Mouse (Mus musculus): Measurements from ENCODE around the gene Tmem189. TPM values are rescaled to one million over a fixed set of nuclear protein-coding genes. Genes with fewer than 3 reads are reported as not detected.
A peak's percentile ranks its signal among the peaks of the same experiment; 100 is the strongest.

Tmem189 gene
- polyA plus RNA-seq, 1 experiment from 2014 or later: 34.5 TPM

DNA sequence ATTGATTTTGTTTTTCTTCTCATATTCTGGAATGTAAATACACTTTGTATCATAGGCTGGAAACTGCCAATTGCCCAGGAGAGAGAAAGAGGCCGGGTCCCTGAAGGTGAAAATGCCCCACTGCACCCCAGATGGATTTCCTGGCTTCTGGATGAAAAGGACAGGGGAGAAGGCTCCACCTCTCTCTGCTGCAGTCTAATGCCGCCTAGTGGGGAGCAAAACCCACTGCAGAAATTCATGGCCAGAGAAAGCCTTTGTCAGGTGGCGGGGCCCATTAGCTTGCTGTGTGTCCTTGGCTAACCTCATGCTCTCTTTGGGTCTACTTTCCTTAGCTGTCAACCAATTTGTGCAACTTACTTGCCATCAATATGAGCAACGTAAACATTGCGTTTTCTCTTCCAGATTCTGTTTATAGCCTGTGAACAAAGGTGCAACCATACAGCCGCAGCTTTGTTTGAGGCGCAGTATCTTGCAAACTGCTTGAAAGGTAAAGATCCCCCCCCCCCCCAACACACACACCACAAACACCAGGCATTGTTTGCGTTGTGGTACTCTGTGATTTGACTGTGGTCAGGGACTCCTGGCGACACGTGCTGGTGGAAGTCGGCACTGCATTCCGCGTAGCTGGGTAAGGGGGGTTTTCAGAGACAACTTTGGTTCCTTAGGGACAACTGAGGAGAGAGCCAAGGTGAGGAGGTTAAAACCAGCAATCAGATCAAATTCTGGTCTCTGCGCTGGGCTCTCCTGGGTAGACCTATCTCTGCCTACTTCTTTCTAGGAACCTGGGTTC is 14.3 kb downstream of the Tmem189 start:
- no peak overlapping the region for H3K27ac ChIP-seq
- H3K9me3 ChIP-seq: no peaks in the 10 kb centered on the region
- no peak for ATAC-seq (ENCODE audit: low FRiP score)

DNA sequence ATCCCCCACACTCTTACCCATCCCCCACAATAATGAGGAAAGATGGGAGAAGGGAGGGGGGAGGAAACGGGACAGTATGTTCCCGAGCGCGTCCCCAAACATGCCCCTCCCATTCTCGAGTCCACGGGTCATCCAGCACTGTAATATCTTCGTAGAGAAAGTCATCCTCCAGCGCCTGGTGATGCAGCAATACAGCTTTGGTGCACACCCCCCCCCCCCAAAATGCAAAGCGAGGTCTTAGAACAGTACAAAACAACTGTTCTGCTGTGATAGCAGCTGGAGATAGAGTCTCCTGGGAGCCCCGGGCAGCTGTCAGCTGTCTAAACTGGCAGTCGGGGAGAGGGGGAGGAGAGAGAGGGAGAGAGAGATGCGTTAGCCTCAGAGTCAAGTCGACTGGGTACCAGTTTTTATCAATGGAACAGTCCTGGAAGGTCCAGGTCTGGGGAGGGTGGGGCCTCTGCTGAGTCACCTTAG is 17.4 kb downstream of the Tmem189 start:
- Histone ChIP-seq H3K4me3 (replicated peaks) (no peak overlapping the region), H3K27me3 (no peaks in the 10 kb centered on the region), H3K27ac (no peak overlapping the region), H3K4me1 (peaks cover 4% of the 10 kb centered on the region), H3K9ac (no peak overlapping the region), H3K36me3 (replicated peaks) (no peaks in the 10 kb centered on the region), H3K4me2 (no peak overlapping the region), H3K9me3 (no peaks in the 10 kb centered on the region)
- WGBS: 35% methylated on average over 13 of the region's 13 CpGs
- ATAC-seq (ENCODE audit: low FRiP score): 0 out of 2 replicates have a peak, but pooled peaks have one; percentile 30

More for the DNA sequence above, 14.3 kb downstream of the Tmem189 start:
- Histone ChIP-seq H3K4me1 (peaks cover 9% of the 10 kb centered on the region), H3K27me3 (peaks cover 3% of the 10 kb centered on the region; the same call in 1 of the 2 replicates), H3K9ac (no peak overlapping the region), H3K36me3 (replicated peaks) (no peaks in the 10 kb centered on the region), H3K4me3 (replicated peaks) (no peak overlapping the region), H3K4me2 (no peak overlapping the region)
- 43% methylated on average over 14 of the region's 14 CpGs for WGBS

DNA sequence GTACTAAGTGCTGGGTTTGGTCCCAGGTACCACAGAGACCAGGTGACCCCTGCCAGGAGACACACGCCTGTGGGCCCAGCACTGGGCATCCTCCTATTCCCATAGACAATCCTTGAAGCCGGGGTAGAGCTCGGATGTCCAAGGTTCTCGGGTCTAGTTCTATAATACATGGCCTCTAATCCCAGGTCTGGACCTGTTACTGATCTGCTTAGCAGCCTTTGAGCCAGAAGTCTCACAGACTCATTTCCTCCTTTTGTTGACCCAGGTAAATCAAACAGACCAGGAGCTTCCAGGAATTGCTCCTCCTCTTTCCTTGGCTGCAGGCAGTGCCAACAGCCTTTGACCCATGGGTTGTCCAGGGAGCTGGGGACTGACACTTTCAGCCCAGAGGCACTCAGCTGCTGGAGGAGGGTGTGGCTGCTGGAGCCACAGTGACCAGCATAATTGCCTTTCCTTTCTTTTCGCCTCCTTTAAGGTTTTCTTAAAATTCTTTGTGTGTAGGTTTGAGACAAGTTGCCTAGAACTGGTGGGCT is 18.5 kb downstream of the Tmem189 start:
- ATAC-seq (ENCODE audit: low FRiP score): no peak

DNA sequence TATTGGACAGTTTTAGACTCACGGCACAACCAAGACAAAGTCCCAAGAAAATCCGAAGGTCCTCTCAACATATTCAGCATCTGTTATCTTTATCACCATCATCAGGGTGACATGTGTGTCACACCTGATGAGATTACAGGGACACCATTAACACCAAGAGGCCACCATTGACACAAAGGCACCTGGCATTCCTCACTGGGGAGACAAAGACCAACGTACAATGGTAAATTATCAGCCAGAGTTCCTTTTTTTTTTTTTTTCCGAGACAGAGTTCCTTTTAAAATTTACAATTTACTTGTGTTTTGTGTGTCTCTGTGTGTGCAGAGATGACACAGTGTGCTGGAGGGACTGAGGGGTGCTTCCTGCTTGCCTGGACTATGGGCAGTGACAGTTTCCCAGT is 20.2 kb downstream of the Tmem189 start:
- H3K36me3 ChIP-seq (replicated peaks): no peaks in the 10 kb centered on the region
- no peak overlapping the region for H3K4me3 ChIP-seq (replicated peaks)
- no peak overlapping the region for H3K9ac ChIP-seq
- peaks cover 4% of the 10 kb centered on the region for H3K4me1 ChIP-seq
- H3K27ac ChIP-seq: no peak overlapping the region
- no peaks in the 10 kb centered on the region for H3K27me3 ChIP-seq
- H3K4me2 ChIP-seq: no peak overlapping the region
- ATAC-seq (ENCODE audit: low FRiP score): no peak
- no peaks in the 10 kb centered on the region for H3K9me3 ChIP-seq
- WGBS: 74% methylated on average over 4 of the region's 4 CpGs

More for the DNA sequence above, 18.5 kb downstream of the Tmem189 start:
- WGBS: 77% methylated on average over 5 of the region's 5 CpGs
- Histone ChIP-seq H3K9me3 (no peaks in the 10 kb centered on the region), H3K9ac (no peak overlapping the region), H3K4me2 (no peak overlapping the region), H3K4me3 (replicated peaks) (no peak overlapping the region), H3K4me1 (peaks cover 4% of the 10 kb centered on the region), H3K36me3 (replicated peaks) (no peaks in the 10 kb centered on the region), H3K27ac (no peak overlapping the region), H3K27me3 (no peaks in the 10 kb centered on the region)

DNA sequence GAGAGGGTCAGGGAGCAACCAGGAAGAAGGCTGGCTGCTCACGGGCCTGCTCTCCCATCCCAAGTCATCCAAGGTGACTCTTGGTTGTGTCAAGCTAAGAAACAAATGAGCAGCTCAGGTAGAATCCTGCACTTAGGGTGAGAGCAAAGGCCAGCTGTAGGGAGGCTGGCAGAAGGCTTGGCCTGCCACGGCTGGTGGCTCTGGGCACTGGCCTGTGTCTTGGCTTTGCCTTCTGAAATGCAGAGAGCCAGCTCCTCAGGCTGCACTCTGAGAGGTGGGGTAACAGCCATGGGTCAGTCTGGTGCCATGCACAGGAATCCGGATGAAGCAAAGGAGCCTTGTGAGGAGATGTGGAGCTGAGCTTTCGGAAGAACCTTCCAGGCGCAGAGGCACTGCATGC is 21.2 kb downstream of the Tmem189 start:
- WGBS: 84% methylated on average over 5 of the region's 5 CpGs
- H3K27ac ChIP-seq: no peak overlapping the region
- no peaks in the 10 kb centered on the region for H3K36me3 ChIP-seq (replicated peaks)
- H3K4me2 ChIP-seq: no peak overlapping the region
- peaks cover 4% of the 10 kb centered on the region for H3K4me1 ChIP-seq
- no peak overlapping the region for H3K4me3 ChIP-seq (replicated peaks)
- no peaks in the 10 kb centered on the region for H3K27me3 ChIP-seq
- no peaks in the 10 kb centered on the region for H3K9me3 ChIP-seq
- H3K9ac ChIP-seq: no peak overlapping the region
- ATAC-seq (ENCODE audit: low FRiP score): no peak

DNA sequence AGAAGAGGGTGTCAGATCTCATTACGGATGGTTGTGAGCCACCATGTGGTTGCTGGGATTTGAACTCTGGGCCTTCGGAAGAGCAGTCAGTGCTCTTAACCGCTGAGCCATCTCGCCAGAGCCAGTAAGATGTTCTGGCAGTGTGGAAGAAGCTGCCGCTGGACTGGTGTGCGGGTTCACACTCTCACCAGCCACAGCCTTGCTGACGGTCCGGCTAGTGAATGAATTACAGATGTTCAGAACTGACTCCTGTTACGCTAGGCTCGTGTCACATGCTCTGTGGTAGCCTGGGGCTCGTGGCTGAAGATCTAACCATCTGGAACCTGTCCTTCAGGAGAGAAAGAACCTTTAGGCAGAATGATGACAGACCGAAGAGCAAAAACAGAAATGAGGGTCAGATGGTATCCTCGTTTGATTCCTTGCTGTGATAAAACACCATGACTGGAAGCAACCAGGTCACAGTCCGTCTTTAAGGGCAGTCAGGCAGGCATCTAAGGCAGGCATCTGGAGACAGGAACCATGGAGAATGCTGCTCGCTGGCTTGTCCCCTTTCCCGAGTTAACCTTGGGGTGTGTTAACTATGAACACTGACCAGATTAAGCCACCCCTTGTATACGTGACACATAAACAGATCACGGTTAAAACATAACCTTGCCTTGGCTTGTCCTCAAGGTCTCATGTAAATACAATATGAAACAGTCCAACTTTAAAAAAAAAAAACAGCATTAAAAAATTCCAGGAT is 23.5 kb downstream of the Tmem189 start:
- H3K9ac ChIP-seq: no peak overlapping the region
- H3K4me1 ChIP-seq: peaks cover 5% of the 10 kb centered on the region
- WGBS: 85% methylated on average over 18 of the region's 18 CpGs
- no peak overlapping the region for H3K27ac ChIP-seq
- no peak overlapping the region for H3K4me3 ChIP-seq (replicated peaks)
- peaks cover 15% of the 10 kb centered on the region for H3K27me3 ChIP-seq
- no peak overlapping the region for H3K4me2 ChIP-seq
- no peak for ATAC-seq (ENCODE audit: low FRiP score)
- no peaks in the 10 kb centered on the region for H3K9me3 ChIP-seq
- H3K36me3 ChIP-seq (replicated peaks): no peaks in the 10 kb centered on the region

DNA sequence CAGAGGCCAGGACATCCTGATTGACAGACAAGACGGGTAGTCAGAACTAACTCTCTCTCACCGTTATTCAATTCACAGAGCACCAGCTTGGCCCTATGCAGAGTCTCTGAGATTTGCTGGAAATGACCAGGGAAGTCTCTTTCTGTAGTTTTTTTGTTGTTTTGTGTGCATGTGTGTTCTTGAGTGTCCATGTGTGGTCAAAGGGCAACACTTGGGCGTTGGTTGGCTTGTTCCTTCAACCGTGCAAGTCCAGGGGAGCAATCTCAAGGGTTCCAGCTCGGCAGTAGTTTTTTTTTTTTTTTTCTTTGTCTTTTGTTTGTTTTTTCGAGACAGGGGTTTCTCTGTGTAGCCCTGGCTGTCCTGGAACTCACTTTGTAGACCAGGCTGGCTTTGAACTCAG is 26.9 kb downstream of the Tmem189 start:
- Histone ChIP-seq H3K4me1 (peaks cover 28% of the 10 kb centered on the region), H3K36me3 (replicated peaks) (0 out of 2 replicates have a peak, but pooled peaks cover 4% of the 10 kb centered on the region), H3K9ac (no peak overlapping the region), H3K27ac (no peak overlapping the region), H3K4me2 (no peak overlapping the region), H3K4me3 (replicated peaks) (no peak overlapping the region), H3K9me3 (no peaks in the 10 kb centered on the region), H3K27me3 (peaks cover 15% of the 10 kb centered on the region)
- ATAC-seq (ENCODE audit: low FRiP score): no peak
- WGBS: 58% methylated on average over 6 of the region's 6 CpGs

DNA sequence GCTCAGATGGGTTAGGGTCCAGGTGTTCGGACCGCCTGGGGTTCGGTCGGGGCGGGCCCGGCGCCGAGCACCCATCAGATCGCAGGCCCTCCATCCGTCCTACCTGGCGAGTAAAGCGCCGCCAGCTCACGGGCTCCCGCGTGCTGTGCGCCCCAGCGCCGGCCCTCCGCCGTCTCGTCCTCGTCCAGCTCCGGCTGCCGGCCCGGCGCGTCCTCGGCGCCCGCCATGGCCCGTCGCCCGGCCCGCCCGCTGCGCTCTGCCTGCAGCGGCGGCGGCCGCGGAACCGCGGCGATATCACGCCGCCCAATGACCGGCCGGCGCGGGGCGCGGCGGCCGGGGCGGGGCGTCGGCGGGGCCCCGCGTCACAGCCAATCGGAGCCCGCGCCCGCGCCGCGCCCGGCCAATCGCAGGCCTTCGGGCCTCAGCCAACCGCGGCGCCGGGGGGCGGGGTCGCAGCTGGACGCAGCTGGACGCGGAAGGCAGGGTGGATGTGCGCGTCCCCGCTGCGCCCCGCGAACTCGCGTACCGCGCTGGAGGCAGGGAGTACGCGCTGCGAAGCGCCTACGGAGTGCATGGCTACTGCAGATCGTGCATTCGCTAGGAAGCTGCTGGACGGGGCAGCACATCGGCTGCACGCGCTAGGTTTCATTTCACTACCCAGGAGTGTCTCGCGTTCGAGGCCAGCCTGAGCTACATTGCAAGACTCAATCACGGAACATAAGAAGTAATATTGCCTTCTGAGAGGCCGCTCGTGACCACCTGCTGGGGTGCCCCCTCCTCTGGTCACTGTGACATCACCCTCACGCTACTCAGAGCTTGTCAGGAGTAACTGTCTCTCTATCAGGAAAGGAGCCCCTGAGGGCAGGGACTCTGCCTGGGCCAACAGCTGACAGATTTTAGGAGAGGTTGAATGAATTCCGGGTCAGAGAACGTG is 28.1 kb downstream of the Tmem189 start, which contains the start of gene Gm20431:
Gene Gm20431, minus strand, starts transcription at position 227 of the 934 bp plus-strand sequence.
- peaks cover 15% of the 10 kb centered on the region for H3K27me3 ChIP-seq
- peak; percentile 98 for ATAC-seq (ENCODE audit: low FRiP score)
- peaks cover 28% of the 10 kb centered on the region for H3K4me1 ChIP-seq
- H3K4me2 ChIP-seq: peak within 1 kb of the TSS; percentile 91
- no peaks in the 10 kb centered on the region for H3K9me3 ChIP-seq
- peak within 1 kb of the TSS; percentile 84 for H3K4me3 ChIP-seq (replicated peaks)
- WGBS: under 1% methylated on average over 108 of the region's 110 CpGs
- peak within 1 kb of the TSS; percentile 83 for H3K9ac ChIP-seq
- H3K27ac ChIP-seq: peak within 1 kb of the TSS; percentile 62
- H3K36me3 ChIP-seq (replicated peaks): 0 out of 2 replicates have a peak, but pooled peaks cover 6% of the 10 kb centered on the region

DNA sequence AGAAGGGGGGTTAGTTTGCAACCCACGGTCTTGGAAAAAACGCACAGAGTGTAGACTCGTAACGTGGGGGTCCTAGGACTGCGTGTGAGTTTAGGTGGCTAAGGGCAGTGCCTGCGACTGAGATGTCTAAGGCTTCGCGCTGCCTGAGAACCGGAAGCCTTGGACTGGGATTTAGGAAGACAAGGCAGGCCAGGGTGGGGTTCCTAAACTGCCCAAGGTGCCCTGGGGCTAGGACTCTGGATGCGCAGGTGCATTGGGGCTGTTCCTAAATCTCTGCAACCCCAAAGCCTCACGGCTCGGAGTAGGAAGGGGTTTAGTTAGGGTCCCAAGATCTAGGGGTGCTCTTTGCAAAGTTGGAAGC is 29.0 kb downstream of the Tmem189 start:
- Histone ChIP-seq H3K4me1 (peaks cover 28% of the 10 kb centered on the region), H3K27ac (no peak overlapping the region), H3K4me2 (peak overlapping the region; percentile 91), H3K27me3 (peaks cover 15% of the 10 kb centered on the region), H3K36me3 (replicated peaks) (0 out of 2 replicates have a peak, but pooled peaks cover 6% of the 10 kb centered on the region), H3K9ac (peak overlapping the region; percentile 83), H3K9me3 (no peaks in the 10 kb centered on the region), H3K4me3 (replicated peaks) (peak overlapping the region; percentile 84)
- ATAC-seq (ENCODE audit: low FRiP score): no peak
- WGBS: 1% methylated on average over 12 of the region's 12 CpGs

DNA sequence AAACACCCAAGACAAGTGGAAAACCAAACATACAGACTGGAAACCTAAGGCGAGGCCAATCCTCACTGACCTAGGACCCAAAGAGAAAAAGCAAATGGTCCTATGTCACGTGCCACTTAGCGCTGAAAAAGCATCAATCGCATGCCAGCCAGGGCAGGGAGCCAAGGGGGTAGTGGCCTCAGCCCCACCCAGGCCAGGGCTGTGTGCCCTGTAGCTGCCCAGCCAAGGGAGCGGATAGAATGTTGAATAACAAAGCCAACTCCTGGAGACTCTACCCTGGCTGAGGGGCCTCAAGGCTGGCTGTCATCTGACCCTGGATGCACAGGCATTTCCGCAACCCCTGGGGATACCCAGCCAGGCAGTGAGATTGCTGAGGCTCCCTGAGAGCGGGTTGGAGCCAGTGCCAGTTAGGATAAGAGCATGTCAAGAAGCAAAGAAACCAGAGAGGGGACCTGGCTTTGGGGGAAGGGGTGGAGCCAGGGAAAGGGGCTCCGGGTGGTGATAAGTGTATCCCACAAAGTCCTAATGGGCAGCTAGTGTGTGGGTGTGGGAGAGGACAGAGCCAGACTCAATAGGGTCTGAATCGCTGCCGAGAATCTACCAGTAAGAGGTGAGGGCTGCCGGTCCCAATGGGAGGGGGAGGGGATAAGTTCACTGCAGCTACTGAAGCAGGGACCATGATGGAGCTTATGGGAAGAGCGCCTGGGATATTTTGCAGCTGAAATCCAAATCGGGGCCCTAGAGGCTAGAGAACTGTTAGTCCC is 29.6 kb downstream of the Tmem189 start:
- Histone ChIP-seq H3K27ac (0 out of 2 replicates have a peak overlapping the region, but pooled peaks have one; percentile 42), H3K4me1 (peaks cover 28% of the 10 kb centered on the region), H3K9me3 (no peaks in the 10 kb centered on the region), H3K4me3 (replicated peaks) (peak overlapping the region; percentile 84), H3K36me3 (replicated peaks) (0 out of 2 replicates have a peak, but pooled peaks cover 6% of the 10 kb centered on the region), H3K4me2 (peak overlapping the region; percentile 91), H3K27me3 (peaks cover 15% of the 10 kb centered on the region), H3K9ac (peak overlapping the region; percentile 83)
- no peak for ATAC-seq (ENCODE audit: low FRiP score)
- WGBS: 27% methylated on average over 13 of the region's 13 CpGs
